Mouse (Mus musculus) embryonic facial prominence, embryonic 11.5 days (tissue): ENCODE results near the gene Lmo1. TPM values are rescaled to one million over a fixed set of nuclear protein-coding genes. Genes with fewer than 3 reads are reported as not detected.

Experiments
- ATAC-seq: fragments of 200-750 bp; cut with Nextera tagmentation; replicated peaks from 2 replicates; pipeline ENCODE4 v1.8.0; 2017; ENCODE audit warnings: low read depth; ENCODE audit not compliant: insufficient number of reproducible peaks, low FRiP score, low TSS enrichment
- DNase-seq: peaks from one replicate; pipeline ENCODE4 v3.0.0-alpha.2; 2015; ENCODE audit warnings: low spot score
- H3K27ac ChIP-seq: fragments of 300-500 bp; sonication (generic); replicated peaks from 2 replicates; pipeline ENCODE4 v1.5.1; 2014; ENCODE audit warnings: mild to moderate bottlenecking, low read depth, low read length, control low read depth
- H3K27me3 ChIP-seq: fragments of 300-500 bp; sonication (generic); 2 replicates; pipeline ENCODE4 v1.6.1; 2014; ENCODE audit warnings: mild to moderate bottlenecking, low read length, moderate library complexity, mixed read lengths; ENCODE audit not compliant: control insufficient read depth, insufficient read depth
- H3K36me3 ChIP-seq: fragments of 300-500 bp; sonication (generic); replicated peaks from 2 replicates; pipeline ENCODE4 v1.6.1; 2014; ENCODE audit warnings: low read depth, mild to moderate bottlenecking, low read length, moderate library complexity, mixed read lengths; ENCODE audit not compliant: control insufficient read depth, insufficient read depth
- H3K4me1 ChIP-seq: fragments of 300-500 bp; sonication (generic); 2 replicates; pipeline ENCODE4 v1.6.1; 2014; ENCODE audit warnings: low read length, mixed read lengths; ENCODE audit not compliant: control insufficient read depth, insufficient read depth
- H3K4me2 ChIP-seq: fragments of 300-500 bp; sonication (generic); 2 replicates; pipeline ENCODE4 v1.6.1; 2014; ENCODE audit warnings: low read depth, mild to moderate bottlenecking, control low read depth, low read length, moderate library complexity
- H3K4me3 ChIP-seq: fragments of 300-500 bp; sonication (generic); 2 replicates; pipeline ENCODE4 v1.5.1; 2014; ENCODE audit warnings: low read depth, low read length, control low read depth
- H3K9ac ChIP-seq: fragments of 300-500 bp; sonication (generic); replicated peaks from 2 replicates; pipeline ENCODE4 v1.6.1; 2014; ENCODE audit warnings: mild to moderate bottlenecking, control low read depth, low read length
- H3K9me3 ChIP-seq: fragments of 300-500 bp; sonication (generic); replicated peaks from 2 replicates; pipeline ENCODE4 v1.6.1; 2016; ENCODE audit warnings: mild to moderate bottlenecking, low read length, inconsistent platforms, mixed read lengths; ENCODE audit not compliant: control insufficient read depth
- WGBS: fragments of 180-500 bp; shearing (Covaris S2); extraction: QIAGEN DNeasy Blood & Tissue Kit; methylation state at CpG from one replicate; pipeline ENCODE4 v1.1.7; 2014; 5-methylcytosine and 5-hydroxymethylcytosine counted together
- polyA plus RNA-seq: library from polyadenylated mRNA; unstranded; fragments of >200 nt; fragmentation: Nextera tagmentation; extraction: Ambion mirVana; gene quantifications from 2 replicates; pipeline ENCODE4 v1.2.1, GENCODE M21; 2014

The Lmo1 gene
- polyA plus RNA-seq, result 20.6 and 33.4 TPM in 2 replicates

DNA sequence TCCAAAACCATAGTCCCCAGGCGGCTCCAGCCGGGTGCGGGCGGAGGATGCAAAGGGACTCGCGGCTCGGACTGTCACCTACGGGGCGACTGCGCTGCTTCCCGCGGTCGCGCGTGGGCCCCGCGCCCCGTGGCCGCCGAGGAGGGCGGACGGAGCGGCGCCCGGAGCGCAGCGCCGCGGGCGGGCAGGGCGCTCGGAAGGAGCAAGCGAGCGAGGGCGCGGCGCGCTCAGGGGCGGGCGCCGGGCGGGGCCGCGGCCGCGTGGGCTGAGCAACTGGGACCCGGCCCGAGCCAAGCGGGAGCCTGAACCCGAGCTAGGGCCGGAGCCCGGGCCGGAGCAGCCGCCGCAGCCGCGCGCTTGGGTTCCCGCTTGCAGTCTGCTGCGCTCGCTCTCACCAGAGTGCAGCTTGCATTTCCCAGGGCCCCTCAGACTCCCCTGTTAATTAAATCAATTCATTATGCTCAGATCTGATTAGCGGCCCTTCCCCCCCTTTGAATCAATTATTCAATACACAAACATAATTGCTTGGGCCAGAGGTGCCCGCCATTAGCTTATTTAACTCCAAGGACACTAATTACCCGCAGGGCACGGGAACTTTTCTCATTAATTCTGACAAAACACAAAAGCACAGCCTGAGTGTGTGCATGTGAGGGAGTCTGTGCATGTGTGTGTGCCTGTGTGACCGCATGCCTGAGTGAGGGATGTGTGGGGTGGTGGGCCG is at the start of gene Lmo1:
Gene Lmo1 (minus strand): TSS at position 259 of the 721 bp plus-strand sequence.
- no peaks in the 10 kb centered on the region for H3K4me1 ChIP-seq
- peaks cover 5% of the 10 kb centered on the region for H3K27me3 ChIP-seq

DNA sequence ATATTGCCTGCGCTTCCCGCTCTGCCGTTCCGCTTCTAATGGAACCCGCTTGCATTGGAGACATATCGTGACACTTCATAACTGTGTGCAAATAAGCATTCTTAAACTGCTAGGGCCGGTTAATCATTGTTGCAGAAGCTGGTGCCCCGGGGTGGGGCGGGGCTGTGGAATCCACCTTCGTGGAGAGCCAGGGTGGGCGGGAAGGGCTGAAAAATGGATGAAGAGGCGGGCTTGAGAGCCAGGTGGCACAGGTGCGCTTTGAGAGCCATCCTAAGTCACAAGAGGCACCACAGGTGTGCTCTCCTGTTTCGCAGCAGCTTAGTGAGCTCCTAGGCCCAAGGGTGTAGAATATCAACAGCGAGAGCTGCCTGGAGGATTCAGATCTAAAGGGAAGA is 46.7 kb upstream of the Lmo1 start:
- WGBS, result 83% methylated on average over 15 of the region's 15 CpGs
- no peaks in the 10 kb centered on the region for H3K9me3 ChIP-seq
- no peaks in the 10 kb centered on the region; the same call in 1 of the 2 replicates for H3K27me3 ChIP-seq
- H3K9ac ChIP-seq, result no peak overlapping the region
- no peak overlapping the region for H3K4me2 ChIP-seq
- H3K27ac ChIP-seq, result no peak overlapping the region
- no peak for DNase-seq
- no peaks in the 10 kb centered on the region for H3K4me1 ChIP-seq
- ATAC-seq, result no peak
- H3K4me3 ChIP-seq, result no peak overlapping the region
- no peaks in the 10 kb centered on the region for H3K36me3 ChIP-seq

More for the DNA sequence above, at the start of gene Lmo1:
- peak within 1 kb of the TSS; percentile 56; the same call in 1 of the 2 replicates for H3K27ac ChIP-seq
- ATAC-seq, result peak; percentile 65
- H3K4me3 ChIP-seq, result peak within 1 kb of the TSS; percentile 64
- no peaks in the 10 kb centered on the region for H3K9me3 ChIP-seq
- H3K4me2 ChIP-seq, result peak within 1 kb of the TSS; percentile 100
- under 1% methylated on average over 65 of the region's 67 CpGs for WGBS
- H3K36me3 ChIP-seq, result no peaks in the 10 kb centered on the region
- H3K9ac ChIP-seq, result peak within 1 kb of the TSS; percentile 71
- DNase-seq, result peak; percentile 66

DNA sequence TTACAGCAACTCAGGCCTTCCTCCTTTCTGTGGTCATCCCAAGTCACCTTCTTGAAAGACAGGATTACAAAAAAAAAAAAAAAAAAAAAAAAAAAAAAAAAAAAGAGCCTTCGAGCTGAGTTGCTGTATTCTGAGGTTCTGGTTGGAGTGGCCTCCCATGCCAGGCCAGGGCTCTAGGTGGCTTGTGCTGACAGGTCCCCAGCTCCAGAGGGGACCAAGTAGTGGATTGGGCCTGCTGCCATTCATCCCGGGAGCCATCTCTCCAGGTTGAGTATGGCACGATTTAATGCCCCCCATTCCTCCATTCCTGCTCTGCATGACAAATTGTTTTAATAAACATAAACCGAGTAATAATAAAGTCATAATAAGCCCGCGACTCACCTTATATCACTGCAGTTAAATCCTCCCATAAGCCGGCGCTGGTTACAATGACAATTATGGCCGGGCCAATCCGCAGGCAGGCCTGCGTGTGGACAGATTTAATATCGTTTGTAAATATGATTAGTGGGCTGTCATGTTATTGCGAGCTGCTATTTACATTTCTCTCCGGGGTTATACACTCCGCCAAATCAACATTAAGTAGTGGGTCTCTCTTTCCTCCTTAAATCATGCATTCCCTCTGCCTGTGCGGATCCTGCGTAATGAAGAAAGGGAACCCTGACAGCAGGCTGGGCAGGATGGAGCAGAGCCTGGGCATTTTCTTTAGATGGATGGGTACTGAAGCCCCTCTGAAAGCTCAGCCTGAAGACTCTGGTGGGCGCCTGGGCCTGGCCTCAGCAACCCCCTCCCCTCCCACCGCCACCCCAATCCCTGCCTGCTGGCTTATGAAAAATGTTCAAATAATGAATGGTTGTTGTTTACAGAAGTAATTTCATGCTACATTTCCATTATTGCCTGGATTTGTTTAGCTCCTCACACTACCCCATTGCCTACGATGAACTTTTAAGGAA is 46.0 kb upstream of the Lmo1 start:
- Histone ChIP-seq H3K27ac (no peak overlapping the region), H3K9me3 (no peaks in the 10 kb centered on the region), H3K4me3 (no peak overlapping the region), H3K9ac (no peak overlapping the region), H3K27me3 (no peaks in the 10 kb centered on the region; the same call in 1 of the 2 replicates), H3K36me3 (no peaks in the 10 kb centered on the region), H3K4me1 (no peaks in the 10 kb centered on the region), H3K4me2 (no peak overlapping the region)
- DNase-seq (no peak), ATAC-seq (no peak)
- WGBS, result 92% methylated on average over 20 of the region's 20 CpGs

DNA sequence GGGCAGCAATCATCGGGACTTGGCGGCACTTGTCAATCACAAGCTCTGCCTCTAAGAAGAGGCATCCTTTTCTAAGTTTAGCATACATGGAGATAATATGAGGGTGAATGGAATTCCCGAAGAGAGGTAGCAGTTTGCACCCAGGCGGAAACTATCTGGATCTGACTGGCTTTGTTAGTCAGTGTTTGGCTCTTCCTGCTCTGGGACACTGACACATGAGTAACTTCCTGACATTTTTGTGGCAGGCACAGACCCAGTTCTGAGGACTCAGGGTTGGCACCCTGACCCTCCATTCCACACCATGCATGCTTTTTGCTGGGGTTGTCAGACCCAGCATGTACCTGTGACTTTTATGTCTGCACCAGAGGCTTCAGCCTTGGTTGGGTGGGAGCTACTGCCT is 45.0 kb upstream of the Lmo1 start:
- 75% methylated on average over 4 of the region's 4 CpGs for WGBS
- H3K9me3 ChIP-seq, result no peaks in the 10 kb centered on the region
- H3K4me1 ChIP-seq, result no peaks in the 10 kb centered on the region
- no peak overlapping the region for H3K27ac ChIP-seq
- no peaks in the 10 kb centered on the region; the same call in 1 of the 2 replicates for H3K27me3 ChIP-seq
- H3K36me3 ChIP-seq, result no peaks in the 10 kb centered on the region
- no peak for DNase-seq
- H3K9ac ChIP-seq, result no peak overlapping the region
- ATAC-seq, result no peak
- no peak overlapping the region for H3K4me3 ChIP-seq
- H3K4me2 ChIP-seq, result no peak overlapping the region

DNA sequence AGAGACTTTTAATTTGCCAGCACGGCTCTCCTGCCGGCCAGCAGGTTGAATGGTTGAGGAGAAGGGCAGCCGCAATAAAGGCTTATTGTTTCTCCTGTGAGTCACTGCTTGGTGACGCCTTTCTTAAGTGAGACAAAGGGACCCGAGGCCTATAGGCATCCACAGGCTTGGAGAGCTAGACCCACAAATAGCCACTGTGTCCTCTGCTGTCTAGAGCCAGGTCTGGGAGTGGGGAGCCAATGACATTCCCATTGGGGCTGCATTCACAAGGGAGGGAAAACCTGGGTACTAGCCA is 43.9 kb upstream of the Lmo1 start:
- H3K4me3 ChIP-seq, result no peak overlapping the region
- no peaks in the 10 kb centered on the region for H3K27me3 ChIP-seq
- H3K9me3 ChIP-seq, result no peaks in the 10 kb centered on the region
- WGBS, result 26% methylated on average over 5 of the region's 5 CpGs
- DNase-seq (no peak), ATAC-seq (no peak; the same call in 1 of the 2 replicates)
- no peak overlapping the region for H3K27ac ChIP-seq
- no peak overlapping the region for H3K4me2 ChIP-seq
- no peak overlapping the region for H3K9ac ChIP-seq
- H3K36me3 ChIP-seq, result no peaks in the 10 kb centered on the region
- H3K4me1 ChIP-seq, result no peaks in the 10 kb centered on the region

DNA sequence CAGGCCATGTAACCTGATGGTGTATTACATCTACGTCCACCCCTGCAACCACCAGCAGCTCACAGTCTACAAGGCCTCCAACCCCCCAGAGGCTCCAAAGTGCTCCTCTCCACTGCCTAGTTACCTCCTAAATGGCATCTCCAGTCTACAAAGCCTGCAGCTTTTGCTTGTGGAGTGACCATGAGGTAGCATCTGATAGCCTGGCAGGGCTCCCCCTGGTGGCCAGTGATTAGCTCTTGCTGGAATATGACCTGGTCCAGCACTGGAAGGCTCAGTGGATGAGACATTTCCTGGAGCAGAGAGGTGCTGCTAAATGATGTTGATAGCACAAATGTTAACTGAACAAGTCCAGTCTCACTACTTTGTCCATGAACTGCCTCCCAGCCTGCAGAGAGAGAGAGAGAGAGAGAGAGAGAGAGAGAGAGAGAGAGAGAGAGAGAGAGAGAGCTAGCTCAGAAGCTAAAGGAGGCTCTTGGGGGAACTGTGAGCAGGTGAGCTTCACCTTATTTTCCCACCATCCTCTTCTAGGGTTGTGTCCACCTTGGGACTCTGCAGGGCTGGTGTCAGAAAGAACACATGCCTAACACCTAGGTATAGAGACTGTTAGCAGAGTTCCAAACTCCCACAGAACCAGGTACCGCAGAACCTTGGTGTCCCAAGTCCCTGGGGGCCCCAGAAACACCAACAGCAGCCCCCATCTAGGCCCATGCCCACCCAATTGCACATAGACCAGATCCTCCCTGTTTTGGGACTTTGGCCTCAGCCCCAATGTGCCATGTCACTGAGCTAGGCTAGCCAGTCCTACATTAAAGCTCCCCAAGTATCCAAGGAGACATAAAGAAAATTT is 43.3 kb upstream of the Lmo1 start:
- Histone ChIP-seq H3K27me3 (no peaks in the 10 kb centered on the region), H3K4me1 (no peaks in the 10 kb centered on the region), H3K36me3 (no peaks in the 10 kb centered on the region), H3K4me3 (no peak overlapping the region), H3K9me3 (no peaks in the 10 kb centered on the region), H3K27ac (no peak overlapping the region), H3K9ac (no peak overlapping the region), H3K4me2 (no peak overlapping the region)
- ATAC-seq (peak; percentile 37; the same call in 1 of the 2 replicates), DNase-seq (peak; percentile 89)
- 81% methylated on average over 2 of the region's 2 CpGs for WGBS

DNA sequence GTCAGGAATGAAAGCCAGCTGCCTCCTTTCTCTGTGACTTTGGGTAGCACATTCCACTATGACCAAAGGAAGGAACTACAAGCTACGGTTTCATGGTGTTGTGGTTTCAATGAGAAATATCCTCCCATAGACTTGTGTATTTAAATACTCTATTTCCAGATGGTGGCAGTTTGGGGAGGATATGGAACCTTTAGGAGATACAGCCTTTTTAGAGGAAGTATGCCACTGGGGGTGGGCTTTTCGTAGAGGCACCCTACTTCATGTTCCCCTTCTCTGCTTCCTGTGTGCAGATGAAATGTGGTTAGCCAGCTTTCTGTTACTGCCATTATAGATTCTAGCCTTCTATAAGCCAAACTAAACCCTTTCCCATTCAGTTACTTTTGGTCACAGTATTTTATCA is 34.8 kb upstream of the Lmo1 start:
- Histone ChIP-seq H3K4me2 (no peak overlapping the region), H3K27me3 (no peaks in the 10 kb centered on the region), H3K27ac (no peak overlapping the region), H3K9me3 (no peaks in the 10 kb centered on the region), H3K4me1 (no peaks in the 10 kb centered on the region), H3K9ac (no peak overlapping the region), H3K4me3 (no peak overlapping the region), H3K36me3 (no peaks in the 10 kb centered on the region)
- 81% methylated on average over 2 of the region's 2 CpGs for WGBS
- DNase-seq, result no peak
- no peak for ATAC-seq
